Mouse (Mus musculus) liver, adult 2 months (tissue): ENCODE results near the gene Casz1. TPM values are rescaled to one million over a fixed set of nuclear protein-coding genes. Genes with fewer than 3 reads are reported as not detected.

Experiments used
- DNase-seq: peaks from one replicate; pipeline ENCODE4 v3.0.0-alpha.2; 2011; ENCODE audit warnings: low read depth, low spot score; ENCODE audit errors: extremely low read depth
- H3K27ac ChIP-seq: fragments of 200-500 bp; replicated peaks from 2 replicates; pipeline ENCODE4 v1.5.1; 2012; ENCODE audit warnings: low read depth, mild to moderate bottlenecking, control low read depth, inconsistent platforms, low read length; ENCODE audit not compliant: insufficient read depth
- H3K27me3 ChIP-seq: fragments of 200-500 bp; 2 replicates; pipeline ENCODE4 v1.6.1; 2012; ENCODE audit warnings: mild to moderate bottlenecking, moderate library complexity, low read length, inconsistent platforms; ENCODE audit not compliant: control insufficient read depth, insufficient read depth
- H3K36me3 ChIP-seq: fragments of 200-500 bp; 2 replicates; pipeline ENCODE4 v1.6.1; 2012; ENCODE audit warnings: low read length, inconsistent platforms; ENCODE audit not compliant: control insufficient read depth, insufficient read depth
- H3K4me1 ChIP-seq: fragments of 200-500 bp; 2 replicates; pipeline ENCODE4 v1.6.1; 2011; ENCODE audit warnings: low read length; ENCODE audit not compliant: control insufficient read depth, insufficient read depth
- H3K4me3 ChIP-seq: fragments of 200-500 bp; 2 replicates; pipeline ENCODE4 v1.5.1; 2011; ENCODE audit warnings: low read depth, mild to moderate bottlenecking, control low read depth, low read length, moderate library complexity; ENCODE audit not compliant: insufficient read depth
- H3K79me2 ChIP-seq: fragments of 200-500 bp; 2 replicates; pipeline ENCODE4 v1.6.1; 2012; ENCODE audit warnings: inconsistent platforms, mild to moderate bottlenecking, low read length, moderate library complexity; ENCODE audit not compliant: control insufficient read depth, insufficient read depth
- H3K9ac ChIP-seq: fragments of 200-500 bp; 2 replicates; pipeline ENCODE4 v1.6.1; 2012; ENCODE audit warnings: low read depth, mild to moderate bottlenecking, control low read depth, inconsistent platforms, low read length
- CTCF ChIP-seq: fragments of 200-500 bp; IDR thresholded peaks from 2 replicates; pipeline ENCODE4 v1.5.1; 2011; ENCODE audit warnings: low read depth, low read length, control low read depth
- POLR2A ChIP-seq: fragments of 200-500 bp; IDR thresholded peaks from 2 replicates; pipeline ENCODE4 v1.6.1; 2011; ENCODE audit warnings: low read length, control low read depth; ENCODE audit not compliant: insufficient read depth; ENCODE audit errors: extremely low read depth
- WGBS: fragments of 180-500 bp; shearing (Covaris S2); methylation state at CpG from one replicate; pipeline ENCODE4 v1.1.7; 2018; 5-methylcytosine and 5-hydroxymethylcytosine counted together
- polyA plus RNA-seq: library from polyadenylated mRNA; depleted of rRNA; stranded (reverse); fragments of >200 nt; gene quantifications from 2 replicates; pipeline ENCODE4 v1.2.3, GENCODE M21; 2012
- total RNA-seq: library from RNA; depleted of rRNA; stranded (reverse); fragments of >200 nt; gene quantifications from 2 replicates; pipeline ENCODE4 v1.2.3, GENCODE M21; 2014

Gene Casz1
- total and polyA plus RNA-seq, 2 experiments: 0.09 to 0.24 TPM

GRCm38 (mm10) chr4:148935211-148935610 lies 131.0 kb downstream of the Casz1 start:
- DNase-seq: no peak
- H3K36me3 ChIP-seq: no peaks in the 10 kb centered on the region
- H3K27ac ChIP-seq: no peak overlapping the region

GRCm38 (mm10) chr4:148936111-148936510 lies 131.9 kb downstream of the Casz1 start:
- Histone ChIP-seq H3K4me3 (no peak overlapping the region), H3K27me3 (no peaks in the 10 kb centered on the region), H3K4me1 (no peaks in the 10 kb centered on the region), H3K36me3 (no peaks in the 10 kb centered on the region), H3K79me2 (no peaks in the 10 kb centered on the region), H3K9ac (no peak overlapping the region), H3K27ac (no peak overlapping the region)
- no peak for DNase-seq
- TF ChIP-seq POLR2A (no peak), CTCF (no peak)
- WGBS: 66% methylated on average over 12 of the region's 12 CpGs

More at GRCm38 (mm10) chr4:148935211-148935610, 131.0 kb downstream of the Casz1 start:
- Histone ChIP-seq H3K79me2 (no peaks in the 10 kb centered on the region), H3K27me3 (no peaks in the 10 kb centered on the region), H3K4me1 (no peaks in the 10 kb centered on the region), H3K4me3 (no peak overlapping the region), H3K9ac (no peak overlapping the region)
- 59% methylated on average over 13 of the region's 13 CpGs for WGBS
- TF ChIP-seq POLR2A (no peak), CTCF (no peak)

GRCm38 (mm10) chr4:148936727-148937126 lies 132.5 kb downstream of the Casz1 start:
- Histone ChIP-seq H3K79me2 (no peaks in the 10 kb centered on the region), H3K27ac (no peak overlapping the region), H3K9ac (no peak overlapping the region), H3K36me3 (no peaks in the 10 kb centered on the region), H3K4me3 (no peak overlapping the region), H3K4me1 (no peaks in the 10 kb centered on the region), H3K27me3 (no peaks in the 10 kb centered on the region)
- TF ChIP-seq POLR2A: no peak
- TF ChIP-seq CTCF: no peak
- 87% methylated on average over 12 of the region's 12 CpGs for WGBS
- DNase-seq: peak; percentile 38

GRCm38 (mm10) chr4:148938546-148938945 lies 134.3 kb downstream of the Casz1 start:
- Histone ChIP-seq H3K27me3 (no peaks in the 10 kb centered on the region), H3K4me1 (no peaks in the 10 kb centered on the region), H3K9ac (no peak overlapping the region), H3K36me3 (no peaks in the 10 kb centered on the region), H3K27ac (no peak overlapping the region), H3K4me3 (no peak overlapping the region), H3K79me2 (no peaks in the 10 kb centered on the region)
- no peak for DNase-seq
- TF ChIP-seq POLR2A (no peak), CTCF (no peak)
- WGBS: 86% methylated on average over 26 of the region's 26 CpGs

GRCm38 (mm10) chr4:148940674-148941211 lies 136.5 kb downstream of the Casz1 start:
- H3K4me3 ChIP-seq: peak overlapping the region; percentile 37; the same call in 1 of the 2 replicates
- 27% methylated on average over 25 of the region's 25 CpGs for WGBS
- peak overlapping the region; percentile 15; the same call in 1 of the 2 replicates for H3K9ac ChIP-seq
- DNase-seq: peak; percentile 35
- no peaks in the 10 kb centered on the region for H3K79me2 ChIP-seq
- TF ChIP-seq POLR2A (no peak), CTCF (no peak)
- no peaks in the 10 kb centered on the region for H3K4me1 ChIP-seq
- H3K27ac ChIP-seq: no peak overlapping the region
- no peaks in the 10 kb centered on the region for H3K36me3 ChIP-seq
- no peaks in the 10 kb centered on the region for H3K27me3 ChIP-seq

GRCm38 (mm10) chr4:148941321-148941720 lies 137.1 kb downstream of the Casz1 start:
- H3K4me3 ChIP-seq: no peak overlapping the region
- H3K9ac ChIP-seq: no peak overlapping the region
- no peaks in the 10 kb centered on the region for H3K36me3 ChIP-seq
- no peaks in the 10 kb centered on the region for H3K79me2 ChIP-seq
- WGBS: 76% methylated on average over 11 of the region's 11 CpGs
- no peak overlapping the region for H3K27ac ChIP-seq
- no peak for TF ChIP-seq CTCF
- TF ChIP-seq POLR2A: no peak
- no peak for DNase-seq
- no peaks in the 10 kb centered on the region for H3K27me3 ChIP-seq
- H3K4me1 ChIP-seq: no peaks in the 10 kb centered on the region
